Mouse (Mus musculus) midbrain, embryonic 10.5 days (tissue): ENCODE measurements around the gene Nup160. TPM values are rescaled to one million over a fixed set of nuclear protein-coding genes. Genes with fewer than 3 reads are reported as not detected.

Experiments
- DNase-seq: peaks from one replicate; pipeline ENCODE4 v3.0.0-alpha.2; 2017; ENCODE audit warnings: low spot score
- H3K27ac ChIP-seq: fragments of 300-500 bp; sonication (generic); replicated peaks from 2 replicates; pipeline ENCODE4 v1.5.1; 2016; ENCODE audit warnings: mild to moderate bottlenecking
- H3K27me3 ChIP-seq: fragments of 300-500 bp; sonication (generic); 2 replicates; pipeline ENCODE4 v1.6.1; 2016; ENCODE audit warnings: low read depth, mild to moderate bottlenecking; ENCODE audit not compliant: poor library complexity, severe bottlenecking
- H3K36me3 ChIP-seq: fragments of 300-500 bp; sonication (generic); 2 replicates; pipeline ENCODE4 v1.6.1; 2016; ENCODE audit warnings: mild to moderate bottlenecking, moderate library complexity
- H3K4me1 ChIP-seq: fragments of 300-500 bp; sonication (generic); 2 replicates; pipeline ENCODE4 v1.6.1; 2016
- H3K4me3 ChIP-seq: fragments of 300-500 bp; sonication (generic); 2 replicates; pipeline ENCODE4 v1.5.1; 2016; ENCODE audit warnings: mild to moderate bottlenecking, moderate library complexity
- H3K9me3 ChIP-seq: fragments of 300-500 bp; sonication (generic); replicated peaks from 2 replicates; pipeline ENCODE4 v1.6.1; 2016; ENCODE audit warnings: mild to moderate bottlenecking
- WGBS: fragments of 180-500 bp; shearing (Covaris S2); methylation state at CpG from one replicate; pipeline ENCODE4 v1.1.7; 2016; 5-methylcytosine and 5-hydroxymethylcytosine counted together
- polyA plus RNA-seq: library from polyadenylated mRNA; unstranded; fragments of >200 nt; fragmentation: Nextera tagmentation; extraction: Ambion mirVana; gene quantifications from 2 replicates; pipeline ENCODE4 v1.2.1, GENCODE M21; 2016

The Nup160 gene
- polyA plus RNA-seq, 1 experiment from 2014 or later = 62.5 TPM

DNA sequence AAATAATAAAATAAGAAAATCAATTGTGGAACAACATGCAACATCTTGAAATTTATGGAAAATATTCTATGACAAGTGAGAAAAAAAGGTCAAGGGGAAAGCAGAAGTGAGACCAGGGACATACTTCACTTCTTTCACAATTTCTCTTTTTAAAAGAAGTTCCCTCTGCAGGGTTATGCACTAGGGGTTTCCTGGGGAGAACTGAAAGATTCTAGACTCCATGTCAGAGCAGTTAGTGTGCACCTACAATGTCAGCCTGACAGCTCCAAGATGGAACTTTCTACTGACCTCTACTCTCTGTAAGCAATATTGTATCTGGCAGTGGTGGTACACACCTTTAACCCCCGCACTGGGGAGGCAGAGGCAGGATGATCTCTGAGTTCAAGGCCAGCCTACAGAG is 3.7 kb upstream of the Nup160 start:
- Histone ChIP-seq H3K4me1 (peaks cover 2% of the 10 kb centered on the region; the same call in 1 of the 2 replicates), H3K9me3 (no peaks in the 10 kb centered on the region), H3K27me3 (no peaks in the 10 kb centered on the region), H3K36me3 (no peaks in the 10 kb centered on the region), H3K27ac (no peak overlapping the region), H3K4me3 (no peak overlapping the region)
- DNase-seq = no peak
- 97% methylated on average over 1 of the region's 1 CpGs for WGBS

DNA sequence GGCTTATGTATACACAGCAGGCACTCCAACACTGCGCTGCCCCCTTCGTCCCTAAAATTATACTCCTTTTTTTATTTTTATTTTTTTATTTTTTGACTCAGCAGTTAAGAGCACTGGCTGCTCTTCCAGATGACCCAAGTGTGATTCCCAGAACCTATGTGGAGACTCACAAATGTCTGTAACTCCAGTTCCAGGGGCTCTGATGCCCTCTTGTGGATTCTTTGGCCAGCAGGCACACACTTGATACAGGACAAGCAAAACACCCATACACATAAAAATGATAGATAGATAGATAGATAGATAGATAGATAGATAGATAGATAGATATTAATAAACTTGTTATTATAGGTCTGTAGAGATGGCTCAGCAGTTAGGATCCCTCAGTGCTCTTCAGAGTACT is 2.5 kb upstream of the Nup160 start:
- Histone ChIP-seq H3K9me3 (no peaks in the 10 kb centered on the region), H3K4me3 (no peak overlapping the region), H3K27me3 (no peaks in the 10 kb centered on the region), H3K27ac (no peak overlapping the region), H3K36me3 (no peaks in the 10 kb centered on the region), H3K4me1 (peaks cover 6% of the 10 kb centered on the region; the same call in 1 of the 2 replicates)
- no peak for DNase-seq
- 94% methylated on average over 2 of the region's 2 CpGs for WGBS

DNA sequence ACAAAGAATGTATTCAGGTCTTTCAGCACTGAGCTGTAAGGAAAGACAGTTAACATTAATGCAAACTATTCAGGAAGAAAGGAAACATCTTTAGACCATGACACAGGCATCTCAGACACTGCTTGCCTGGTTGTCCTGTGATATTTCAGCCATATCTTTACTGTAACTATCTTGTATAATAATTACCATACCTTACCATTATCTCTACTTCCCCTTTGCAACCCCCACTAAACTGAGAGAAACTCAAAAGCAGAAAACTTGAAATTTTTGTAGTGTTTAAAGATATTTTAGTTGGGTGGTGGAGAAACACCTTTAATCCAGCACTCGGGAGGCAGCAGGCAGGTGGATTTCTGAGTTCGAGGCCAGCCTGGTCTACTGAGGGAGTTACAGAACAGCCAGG is 1.5 kb upstream of the Nup160 start:
- DNase-seq = no peak
- peaks cover under 1% of the 10 kb centered on the region for H3K36me3 ChIP-seq
- no peaks in the 10 kb centered on the region for H3K27me3 ChIP-seq
- WGBS = 91% methylated on average over 2 of the region's 2 CpGs
- H3K27ac ChIP-seq = no peak overlapping the region
- H3K9me3 ChIP-seq = no peaks in the 10 kb centered on the region
- no peak overlapping the region for H3K4me3 ChIP-seq
- peaks cover 15% of the 10 kb centered on the region for H3K4me1 ChIP-seq

DNA sequence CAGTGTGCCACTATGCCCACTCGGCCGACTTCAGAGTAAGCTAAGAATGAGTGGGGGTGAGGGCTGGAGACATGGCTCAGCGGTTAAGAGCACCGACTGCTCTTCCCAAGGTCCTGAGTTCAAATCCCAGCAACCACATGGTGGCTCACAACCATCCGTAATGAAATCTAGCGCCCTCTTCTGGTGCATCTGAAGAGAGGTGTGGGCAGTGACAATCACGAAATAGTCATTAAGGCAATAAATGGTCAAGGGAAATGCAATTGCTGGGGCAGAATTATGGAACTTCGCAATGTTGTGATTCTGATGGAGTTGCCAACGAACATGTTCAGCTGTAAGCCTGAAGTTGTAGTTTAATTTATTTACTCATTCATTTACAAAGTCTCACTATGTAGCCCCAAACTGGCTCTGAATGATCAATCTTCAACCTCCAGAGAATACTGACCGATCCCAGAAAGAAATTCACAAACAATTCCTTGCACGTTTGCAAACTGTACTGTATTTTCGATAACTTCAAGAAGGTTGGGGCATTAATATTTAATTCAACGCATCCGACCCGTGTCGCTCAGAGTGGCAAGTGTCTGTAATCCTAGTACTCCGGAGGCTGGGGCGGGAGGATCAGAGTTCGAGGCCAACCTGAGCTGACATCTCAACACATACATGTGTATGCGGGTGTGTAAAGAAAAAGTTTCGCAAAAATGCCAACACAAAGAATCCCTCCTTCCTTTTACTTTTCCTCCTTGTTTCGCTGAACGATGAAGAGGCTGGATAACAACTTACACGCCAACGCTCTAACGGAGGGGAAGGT is 1.4 kb downstream of the Nup160 start:
- Histone ChIP-seq H3K4me3 (peak overlapping the region; percentile 93), H3K27ac (peak overlapping the region; percentile 92), H3K9me3 (no peaks in the 10 kb centered on the region), H3K4me1 (peaks cover 19% of the 10 kb centered on the region), H3K36me3 (peaks cover 29% of the 10 kb centered on the region), H3K27me3 (no peaks in the 10 kb centered on the region)
- no peak for DNase-seq
- 31% methylated on average over 26 of the region's 26 CpGs for WGBS

DNA sequence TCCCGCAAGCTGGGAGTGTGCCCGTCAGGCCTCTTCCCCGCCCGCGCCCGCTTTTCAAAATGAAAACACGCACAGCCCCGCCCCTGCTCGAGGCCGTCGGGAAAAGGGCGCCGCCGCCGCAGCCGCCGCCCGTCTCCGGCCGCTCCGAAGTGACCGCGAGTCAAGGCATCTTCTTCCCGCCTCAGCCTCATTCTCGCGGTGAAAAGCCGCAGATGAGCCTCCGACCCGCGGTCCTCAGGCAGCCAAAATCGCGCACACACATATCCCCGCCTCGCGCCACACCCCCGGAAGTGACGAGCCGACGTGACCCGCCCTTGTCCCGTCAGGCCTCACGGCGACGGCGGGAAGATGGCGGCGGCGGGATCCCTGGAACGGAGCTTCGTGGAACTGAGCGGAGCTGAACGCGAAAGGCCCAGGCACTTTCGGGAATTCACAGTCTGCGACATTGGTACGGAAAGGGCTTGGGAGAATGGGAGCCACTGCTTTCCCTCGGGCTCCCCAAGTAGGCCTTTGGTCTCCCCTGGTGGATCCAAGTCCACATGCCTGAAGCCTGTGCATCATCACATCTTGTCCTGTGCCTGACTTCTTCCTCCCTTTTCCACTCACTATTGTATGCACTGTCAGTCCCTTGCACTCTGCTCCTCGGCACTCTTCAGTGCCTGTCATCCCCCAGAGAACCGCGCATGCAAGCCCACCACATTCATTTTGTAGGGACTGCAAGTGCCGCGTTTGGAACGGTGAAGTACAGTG is 2.2 kb downstream of the Nup160 start:
- DNase-seq = peak; percentile 97
- H3K4me1 ChIP-seq = peaks cover 19% of the 10 kb centered on the region
- no peaks in the 10 kb centered on the region for H3K9me3 ChIP-seq
- under 1% methylated on average over 63 of the region's 63 CpGs for WGBS
- H3K27ac ChIP-seq = peak overlapping the region; percentile 92
- peaks cover 37% of the 10 kb centered on the region for H3K36me3 ChIP-seq
- H3K27me3 ChIP-seq = no peaks in the 10 kb centered on the region
- peak overlapping the region; percentile 93 for H3K4me3 ChIP-seq

DNA sequence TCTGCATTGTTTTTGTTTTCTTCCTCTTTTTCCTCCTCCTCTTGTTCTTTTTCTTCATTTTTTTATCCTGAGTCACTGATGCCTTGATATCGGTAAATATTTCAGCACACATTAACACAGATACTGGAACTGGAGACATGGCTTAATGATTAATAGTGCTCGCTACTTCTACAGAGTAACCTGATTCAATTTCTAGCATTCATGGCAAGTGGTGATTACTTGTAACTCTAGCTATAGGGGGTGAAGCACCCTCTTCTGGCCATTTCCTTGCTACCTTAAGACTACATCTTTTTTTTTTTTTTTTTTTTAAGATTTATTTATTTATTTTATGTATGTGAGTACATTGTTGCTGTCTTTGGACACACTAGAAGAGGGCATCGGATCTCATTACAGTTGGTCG is 23.9 kb downstream of the Nup160 start:
- Histone ChIP-seq H3K36me3 (peaks cover 100% of the 10 kb centered on the region), H3K9me3 (no peaks in the 10 kb centered on the region), H3K4me3 (no peak overlapping the region), H3K27ac (no peak overlapping the region), H3K4me1 (no peaks in the 10 kb centered on the region), H3K27me3 (no peaks in the 10 kb centered on the region)
- 94% methylated on average over 4 of the region's 4 CpGs for WGBS
- no peak for DNase-seq

DNA sequence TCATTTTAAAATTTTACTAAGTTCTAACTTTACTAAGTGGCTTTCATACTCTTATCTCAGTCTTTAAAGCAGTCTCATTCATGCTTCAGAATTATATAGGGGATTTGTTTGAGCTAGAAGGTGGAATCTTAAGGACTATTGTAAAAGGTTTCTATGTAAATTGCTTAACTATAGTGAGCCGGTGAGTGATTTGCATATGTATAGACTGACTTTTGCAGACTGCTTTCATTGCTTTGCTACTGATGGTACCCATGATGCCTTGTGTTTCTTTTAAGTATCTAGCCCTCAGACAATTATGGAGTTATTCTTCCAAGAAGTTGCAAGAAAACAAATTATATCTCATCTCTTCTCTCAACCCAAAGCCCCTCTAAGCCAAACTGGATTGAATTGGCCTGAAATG is 31.5 kb downstream of the Nup160 start:
- 61% methylated on average over 1 of the region's 1 CpGs for WGBS
- Histone ChIP-seq H3K27me3 (no peaks in the 10 kb centered on the region), H3K27ac (no peak overlapping the region), H3K36me3 (peaks cover 100% of the 10 kb centered on the region), H3K4me1 (peaks cover 11% of the 10 kb centered on the region; the same call in 1 of the 2 replicates), H3K9me3 (no peaks in the 10 kb centered on the region), H3K4me3 (no peak overlapping the region)
- no peak for DNase-seq

DNA sequence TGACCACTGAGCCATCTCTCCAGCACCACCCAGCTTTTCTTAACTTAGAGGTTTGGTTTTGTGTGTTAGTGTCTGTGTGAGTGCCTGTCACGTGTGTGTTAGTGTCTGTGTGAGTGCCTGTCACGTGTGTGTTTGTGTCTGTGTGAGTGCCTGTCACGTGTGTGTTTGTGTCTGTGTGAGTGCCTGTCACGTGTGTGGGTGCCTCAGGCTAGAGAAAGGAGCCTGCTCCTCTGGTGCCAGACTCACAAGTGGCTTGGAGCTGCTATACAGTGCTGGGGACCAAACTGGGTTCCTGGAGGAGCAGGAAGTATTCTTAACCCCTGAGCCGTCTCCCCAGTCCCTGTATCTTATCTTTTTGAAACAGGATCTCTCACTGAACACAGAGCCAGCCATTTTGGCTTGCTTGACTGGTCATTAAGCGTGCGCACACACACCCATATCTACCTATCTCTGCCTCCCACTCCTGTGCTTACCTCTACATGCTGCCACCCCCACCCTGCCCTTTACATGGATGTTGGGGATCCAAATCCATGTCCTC is 38.6 kb downstream of the Nup160 start:
- Histone ChIP-seq H3K27me3 (no peaks in the 10 kb centered on the region), H3K4me1 (no peaks in the 10 kb centered on the region), H3K4me3 (no peak overlapping the region), H3K36me3 (peaks cover 96% of the 10 kb centered on the region), H3K9me3 (no peaks in the 10 kb centered on the region), H3K27ac (no peak overlapping the region)
- 93% methylated on average over 7 of the region's 7 CpGs for WGBS
- no peak for DNase-seq

DNA sequence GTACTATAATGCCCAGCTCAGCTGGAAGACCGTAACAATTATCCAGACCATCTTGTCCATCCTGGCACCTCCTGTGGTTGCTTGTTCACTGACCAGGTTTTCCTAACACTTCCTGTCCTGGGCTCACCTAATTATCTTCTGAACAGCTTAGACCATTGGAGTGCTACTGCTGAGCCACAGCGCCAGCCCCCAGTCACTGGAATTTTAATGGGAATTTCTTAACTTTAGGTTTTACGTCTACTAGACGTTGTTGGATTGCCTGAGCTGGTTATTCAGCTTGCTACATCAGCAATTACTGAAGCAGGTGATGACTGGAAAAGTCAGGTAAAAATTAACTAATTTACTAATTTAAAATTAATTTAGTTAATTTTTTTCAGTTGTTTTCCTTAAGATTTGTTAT is 40.4 kb downstream of the Nup160 start:
- Histone ChIP-seq H3K27ac (no peak overlapping the region), H3K27me3 (no peaks in the 10 kb centered on the region), H3K36me3 (peaks cover 96% of the 10 kb centered on the region), H3K4me3 (no peak overlapping the region), H3K4me1 (no peaks in the 10 kb centered on the region), H3K9me3 (no peaks in the 10 kb centered on the region)
- no peak for DNase-seq
- WGBS = 96% methylated on average over 4 of the region's 4 CpGs

DNA sequence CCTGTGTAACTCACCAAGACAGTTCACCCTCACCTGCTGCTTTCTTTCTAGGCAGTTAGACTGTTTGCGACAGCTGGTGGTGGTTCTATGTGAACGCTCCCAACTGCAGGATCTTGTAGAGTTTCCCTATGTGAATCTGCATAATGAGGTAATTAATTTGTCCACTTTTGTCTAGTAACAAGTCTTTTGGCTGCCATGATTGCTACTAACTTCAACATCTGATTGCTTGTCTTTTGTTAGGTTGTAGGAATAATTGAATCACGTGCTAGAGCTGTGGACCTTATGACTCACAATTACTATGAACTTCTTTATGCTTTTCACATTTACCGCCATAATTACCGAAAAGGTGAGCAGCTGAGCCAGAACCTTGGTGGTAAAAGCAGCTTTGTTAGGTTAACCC is 40.9 kb downstream of the Nup160 start:
- H3K36me3 ChIP-seq = peaks cover 96% of the 10 kb centered on the region
- WGBS = 96% methylated on average over 5 of the region's 5 CpGs
- DNase-seq = no peak
- H3K4me3 ChIP-seq = no peak overlapping the region
- no peak overlapping the region for H3K27ac ChIP-seq
- no peaks in the 10 kb centered on the region for H3K9me3 ChIP-seq
- no peaks in the 10 kb centered on the region for H3K4me1 ChIP-seq
- no peaks in the 10 kb centered on the region for H3K27me3 ChIP-seq

DNA sequence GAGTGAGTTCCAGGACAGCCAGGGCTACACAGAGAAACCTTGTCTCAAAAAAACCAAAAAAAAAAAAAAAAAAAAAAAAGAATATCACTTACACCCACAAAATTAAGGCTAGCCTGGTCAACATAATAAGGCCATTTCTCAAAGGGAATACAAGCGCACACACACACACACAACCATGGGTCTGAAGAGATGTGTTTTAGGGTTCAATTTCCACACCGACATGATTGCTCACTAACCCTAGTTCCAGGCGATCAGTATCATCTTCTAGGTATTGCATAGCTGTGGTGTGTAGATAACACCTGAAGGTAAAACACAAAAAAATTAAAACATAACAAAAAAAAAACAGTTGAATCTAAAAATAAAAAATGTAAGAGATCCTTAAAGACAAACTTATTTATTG is 49.8 kb downstream of the Nup160 start:
- WGBS = 97% methylated on average over 3 of the region's 3 CpGs
- peaks cover 100% of the 10 kb centered on the region for H3K36me3 ChIP-seq

DNA sequence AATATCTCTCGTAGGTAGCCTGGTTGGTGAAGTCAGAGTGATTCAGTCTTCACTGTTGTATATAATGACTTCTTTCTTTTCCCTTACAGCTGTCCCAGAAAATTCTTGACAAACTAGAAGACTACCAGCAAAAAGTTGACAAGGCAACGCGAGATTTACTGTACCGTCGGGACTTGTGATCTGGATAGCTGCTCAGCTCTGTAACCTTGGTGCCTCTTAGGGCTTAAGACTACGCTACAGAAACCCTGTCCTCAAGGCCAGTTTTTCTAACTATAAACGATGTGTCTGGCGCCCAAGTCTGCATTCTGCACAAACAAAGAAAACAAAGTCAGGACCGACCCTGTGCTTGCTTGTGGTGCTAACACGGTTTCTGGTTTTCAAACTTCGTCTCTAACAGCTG is 58.3 kb downstream of the Nup160 start:
- no peak for DNase-seq
- Histone ChIP-seq H3K4me3 (no peak overlapping the region), H3K27ac (no peak overlapping the region), H3K27me3 (no peaks in the 10 kb centered on the region), H3K4me1 (no peaks in the 10 kb centered on the region), H3K36me3 (peaks cover 82% of the 10 kb centered on the region), H3K9me3 (no peaks in the 10 kb centered on the region)
- 96% methylated on average over 11 of the region's 11 CpGs for WGBS

More for the DNA sequence above, 49.8 kb downstream of the Nup160 start:
- Histone ChIP-seq H3K27me3 (no peaks in the 10 kb centered on the region), H3K4me3 (no peak overlapping the region), H3K4me1 (no peaks in the 10 kb centered on the region), H3K9me3 (no peaks in the 10 kb centered on the region), H3K27ac (no peak overlapping the region)
- no peak for DNase-seq

DNA sequence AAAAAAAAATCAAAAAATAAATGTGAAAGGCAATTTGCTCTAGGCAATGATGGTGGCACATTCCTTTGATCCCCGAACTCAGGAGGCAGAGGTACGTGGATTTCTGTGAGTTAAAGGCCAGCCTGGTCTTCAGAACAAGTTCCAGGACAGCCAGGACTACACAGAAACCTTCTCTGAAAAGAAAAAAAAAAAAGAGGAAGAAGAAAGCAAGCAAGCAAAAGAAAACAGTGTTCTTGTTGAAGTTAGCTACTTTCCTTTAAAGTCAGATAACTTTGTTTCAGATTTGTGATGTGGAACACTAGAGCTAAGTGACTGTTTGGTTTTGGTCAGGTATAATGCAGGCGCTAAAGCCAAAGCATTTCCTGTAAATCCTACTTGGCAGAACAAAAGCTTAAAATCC is 61.8 kb downstream of the Nup160 start:
- H3K4me3 ChIP-seq = no peak overlapping the region
- DNase-seq = no peak
- H3K4me1 ChIP-seq = no peaks in the 10 kb centered on the region
- no peaks in the 10 kb centered on the region for H3K9me3 ChIP-seq
- H3K36me3 ChIP-seq = peaks cover 47% of the 10 kb centered on the region
- H3K27ac ChIP-seq = no peak overlapping the region
- WGBS = 88% methylated on average over 3 of the region's 3 CpGs
- H3K27me3 ChIP-seq = no peaks in the 10 kb centered on the region
